Mouse (Mus musculus) cortical plate, adult 2 months (tissue): ENCODE data around the gene Slc34a1.

Experiments
- CTCF ChIP-seq: fragments of 200-500 bp; IDR thresholded peaks from 2 replicates; pipeline ENCODE4 v1.5.1; 2011; ENCODE audit warnings: mild to moderate bottlenecking, control low read depth, low read length; ENCODE audit not compliant: insufficient read depth; ENCODE audit errors: extremely low read depth
- POLR2A ChIP-seq: fragments of 200-500 bp; IDR thresholded peaks from 2 replicates; pipeline ENCODE4 v1.6.1; 2011; ENCODE audit warnings: mild to moderate bottlenecking, low read length, control low read depth; ENCODE audit not compliant: insufficient read depth; ENCODE audit errors: extremely low read depth

GRCm38 (mm10) chr13:55362453-55363060, 35.4 kb upstream of the Slc34a1 start, which contains the start of gene Lman2:
- peak; percentile 18; the same call in 1 of the 2 replicates for TF ChIP-seq POLR2A
- TF ChIP-seq CTCF, result no peak
